Mouse (Mus musculus) heart, embryonic 10.5 days (tissue): ENCODE measurements around the gene Gm9972. TPM values are rescaled to one million over a fixed set of nuclear protein-coding genes. Genes with fewer than 3 reads are reported as not detected.

Experiments used
- DNase-seq: peaks from one replicate; pipeline ENCODE4 v3.0.0-alpha.2; 2017; ENCODE audit warnings: low spot score
- H3K27ac ChIP-seq: fragments of 300-500 bp; sonication (generic); 2 replicates; pipeline ENCODE4 v1.5.1; 2016; ENCODE audit warnings: mild to moderate bottlenecking
- H3K27me3 ChIP-seq: fragments of 300-500 bp; sonication (generic); 2 replicates; pipeline ENCODE4 v1.6.1; 2016; ENCODE audit warnings: mild to moderate bottlenecking; ENCODE audit not compliant: poor library complexity, insufficient read depth, severe bottlenecking
- H3K36me3 ChIP-seq: fragments of 300-500 bp; sonication (generic); 2 replicates; pipeline ENCODE4 v1.6.1; 2016; ENCODE audit warnings: mild to moderate bottlenecking, moderate library complexity
- H3K4me1 ChIP-seq: fragments of 300-500 bp; sonication (generic); 2 replicates; pipeline ENCODE4 v1.6.1; 2016; ENCODE audit warnings: mild to moderate bottlenecking
- H3K4me3 ChIP-seq: fragments of 300-500 bp; sonication (generic); 2 replicates; pipeline ENCODE4 v1.5.1; 2016; ENCODE audit warnings: mild to moderate bottlenecking, moderate library complexity
- H3K9me3 ChIP-seq: fragments of 300-500 bp; sonication (generic); 2 replicates; pipeline ENCODE4 v1.6.1; 2016; ENCODE audit warnings: mild to moderate bottlenecking, moderate library complexity
- WGBS: fragments of 180-500 bp; shearing (Covaris S2); methylation state at CpG from one replicate; pipeline ENCODE4 v1.1.7; 2016; 5-methylcytosine and 5-hydroxymethylcytosine counted together
- polyA plus RNA-seq: library from polyadenylated mRNA; unstranded; fragments of >200 nt; fragmentation: Nextera tagmentation; extraction: Ambion mirVana; gene quantifications from 2 replicates; pipeline ENCODE4 v1.2.1, GENCODE M21; 2016

Gene Gm9972
- polyA plus RNA-seq, result not detected in 2 replicates

GRCm38 (mm10) chr11:43035446-43035845 is at the start of gene Gm9972:
Gm9972 (plus strand) TSS chr11:43035746.
- Histone ChIP-seq H3K27me3 (no peaks in the 10 kb centered on the region), H3K4me3 (no peak within 1 kb of the TSS), H3K4me1 (no peaks in the 10 kb centered on the region), H3K27ac (no peak within 1 kb of the TSS), H3K9me3 (no peaks in the 10 kb centered on the region), H3K36me3 (no peaks in the 10 kb centered on the region)
- DNase-seq, result no peak

GRCm38 (mm10) chr11:42999188-42999587 is 36.4 kb upstream of the Gm9972 start:
- no peaks in the 10 kb centered on the region for H3K36me3 ChIP-seq
- H3K4me1 ChIP-seq, result no peaks in the 10 kb centered on the region
- H3K27ac ChIP-seq, result no peak overlapping the region
- no peak overlapping the region for H3K4me3 ChIP-seq
- 42% methylated on average over 3 of the region's 3 CpGs for WGBS
- H3K9me3 ChIP-seq, result no peaks in the 10 kb centered on the region
- no peaks in the 10 kb centered on the region for H3K27me3 ChIP-seq
- DNase-seq, result no peak

DNA sequence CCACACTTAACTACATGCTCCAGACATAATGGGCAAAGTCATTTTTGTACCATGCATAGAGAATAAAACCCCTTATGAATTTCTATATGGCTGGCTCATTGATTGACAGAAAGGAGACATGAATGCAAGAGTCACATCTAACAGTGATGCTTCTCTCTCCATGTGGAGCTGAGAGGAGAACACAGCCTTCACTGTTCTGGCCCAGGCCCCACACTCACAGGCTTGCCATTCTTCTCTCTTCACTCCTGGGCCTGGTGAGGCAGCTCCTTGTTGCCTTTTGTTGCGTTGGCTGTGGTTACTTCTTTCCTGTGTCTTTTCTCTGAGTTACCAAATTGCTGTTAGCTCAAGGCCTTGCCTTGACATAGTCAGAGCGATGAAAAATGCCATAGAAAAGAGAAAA is 23.6 kb upstream of the Gm9972 start:
- Histone ChIP-seq H3K4me3 (no peak overlapping the region), H3K27ac (no peak overlapping the region), H3K27me3 (no peaks in the 10 kb centered on the region), H3K36me3 (no peaks in the 10 kb centered on the region), H3K4me1 (no peaks in the 10 kb centered on the region), H3K9me3 (no peaks in the 10 kb centered on the region)
- no peak for DNase-seq
- WGBS, result 66% methylated on average over 2 of the region's 2 CpGs

- H3K4me3 ChIP-seq, result no peak overlapping the region
- H3K4me1 ChIP-seq, result no peaks in the 10 kb centered on the region
- no peak for DNase-seq
- H3K9me3 ChIP-seq, result no peaks in the 10 kb centered on the region
- no peaks in the 10 kb centered on the region for H3K36me3 ChIP-seq
- 82% methylated on average over 4 of the region's 4 CpGs for WGBS
- no peaks in the 10 kb centered on the region for H3K27me3 ChIP-seq
- H3K27ac ChIP-seq, result no peak overlapping the region
Measured at GRCm38 (mm10) chr11:43012980-43013379, 22.6 kb upstream of the Gm9972 start.

GRCm38 (mm10) chr11:43023109-43023688 is 12.3 kb upstream of the Gm9972 start:
- Histone ChIP-seq H3K36me3 (no peaks in the 10 kb centered on the region), H3K4me1 (peaks cover 5% of the 10 kb centered on the region; the same call in 1 of the 2 replicates), H3K27ac (no peak overlapping the region), H3K4me3 (no peak overlapping the region), H3K27me3 (no peaks in the 10 kb centered on the region), H3K9me3 (no peaks in the 10 kb centered on the region)
- no peak for DNase-seq

DNA sequence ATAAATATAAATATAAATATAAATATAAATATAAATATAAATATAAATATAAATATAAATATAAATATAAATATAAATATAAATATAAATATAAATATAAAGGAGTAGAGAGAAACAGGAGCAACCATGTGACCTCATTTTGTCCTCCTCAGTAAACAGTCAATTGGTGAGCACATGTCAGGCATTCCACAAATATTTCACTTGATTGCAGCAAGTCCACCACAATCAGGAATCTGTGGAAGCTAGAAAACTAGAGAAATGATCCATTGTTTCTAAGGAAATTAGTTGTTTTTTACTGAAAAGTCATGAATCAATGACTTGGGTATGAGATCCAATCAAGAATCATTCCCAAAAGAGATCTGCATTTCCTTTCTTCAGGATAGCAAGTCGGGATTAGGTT is 5.7 kb upstream of the Gm9972 start:
- no peak overlapping the region for H3K4me3 ChIP-seq
- no peaks in the 10 kb centered on the region for H3K27me3 ChIP-seq
- no peaks in the 10 kb centered on the region for H3K9me3 ChIP-seq
- no peaks in the 10 kb centered on the region for H3K4me1 ChIP-seq
- WGBS, result 74% methylated on average over 1 of the region's 1 CpGs
- H3K36me3 ChIP-seq, result no peaks in the 10 kb centered on the region
- H3K27ac ChIP-seq, result no peak overlapping the region
- DNase-seq, result no peak

DNA sequence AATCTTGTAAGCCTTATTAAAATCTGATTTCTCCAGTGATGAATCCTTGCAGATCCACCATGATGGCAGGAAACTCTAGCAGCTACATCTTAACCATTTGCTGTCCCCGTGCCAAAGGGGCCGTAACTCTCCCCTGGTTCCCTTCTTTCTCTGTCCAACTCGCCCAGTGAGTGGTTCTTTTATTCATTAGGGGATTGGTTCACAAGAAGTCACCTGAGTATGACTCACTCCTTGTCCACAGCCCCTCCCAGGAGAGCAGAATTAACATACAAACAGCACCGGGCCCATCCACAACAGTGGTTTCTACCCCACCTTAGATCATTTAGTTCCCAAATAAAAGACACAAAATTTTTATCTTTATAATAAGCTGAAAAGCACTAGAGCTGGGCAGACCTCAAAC is 3.4 kb upstream of the Gm9972 start:
- no peaks in the 10 kb centered on the region for H3K36me3 ChIP-seq
- H3K27me3 ChIP-seq, result no peaks in the 10 kb centered on the region
- H3K27ac ChIP-seq, result no peak overlapping the region
- H3K4me1 ChIP-seq, result no peaks in the 10 kb centered on the region
- H3K9me3 ChIP-seq, result no peaks in the 10 kb centered on the region
- 77% methylated on average over 4 of the region's 4 CpGs for WGBS
- H3K4me3 ChIP-seq, result no peak overlapping the region
- DNase-seq, result no peak

DNA sequence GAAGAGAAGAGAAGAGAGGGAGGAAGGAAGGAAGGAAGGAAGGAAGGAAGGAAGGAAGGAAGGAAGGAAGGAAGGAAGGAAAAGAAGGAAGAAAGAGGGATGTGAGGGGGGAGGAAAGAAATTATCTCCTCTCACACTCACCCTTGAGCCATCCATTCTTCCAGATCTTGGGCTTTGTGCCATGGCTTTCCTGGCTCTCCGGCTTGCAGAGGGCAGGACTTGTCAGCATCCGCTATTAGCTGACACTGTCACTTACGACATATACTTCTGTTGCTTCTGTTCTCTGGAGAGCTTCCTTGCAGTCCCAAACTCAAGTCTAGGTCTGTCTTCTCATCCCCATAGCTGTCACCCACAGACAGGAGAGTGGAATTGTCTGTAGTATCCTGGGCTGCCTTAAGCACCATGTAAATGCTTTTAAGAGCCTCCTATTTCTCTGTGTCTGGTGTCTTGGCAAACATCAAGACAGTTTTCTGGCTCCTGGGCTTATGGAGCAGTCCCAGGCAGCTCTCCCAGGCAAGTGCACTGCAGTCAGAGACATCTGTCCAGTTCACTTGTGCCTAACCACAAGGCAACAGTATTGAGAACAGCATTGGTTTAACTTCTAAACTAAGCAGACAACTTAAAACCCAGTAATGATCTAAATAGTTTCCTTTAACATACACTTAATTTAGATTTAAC is 10.5 kb downstream of the Gm9972 start:
- no peak for DNase-seq
- no peaks in the 10 kb centered on the region for H3K9me3 ChIP-seq
- no peaks in the 10 kb centered on the region for H3K4me1 ChIP-seq
- 89% methylated on average over 3 of the region's 3 CpGs for WGBS
- no peaks in the 10 kb centered on the region for H3K27me3 ChIP-seq
- no peak overlapping the region for H3K4me3 ChIP-seq
- H3K36me3 ChIP-seq, result no peaks in the 10 kb centered on the region
- no peak overlapping the region for H3K27ac ChIP-seq

- Histone ChIP-seq H3K4me1 (no peaks in the 10 kb centered on the region), H3K9me3 (no peaks in the 10 kb centered on the region), H3K4me3 (no peak overlapping the region), H3K27me3 (no peaks in the 10 kb centered on the region), H3K36me3 (no peaks in the 10 kb centered on the region), H3K27ac (no peak overlapping the region)
- 20% methylated on average over 1 of the region's 1 CpGs for WGBS
- DNase-seq, result no peak
Measured at GRCm38 (mm10) chr11:43049363-43049762, 13.8 kb downstream of the Gm9972 start.

- Histone ChIP-seq H3K27me3 (no peaks in the 10 kb centered on the region), H3K27ac (no peak overlapping the region), H3K4me3 (no peak overlapping the region), H3K36me3 (no peaks in the 10 kb centered on the region), H3K9me3 (no peaks in the 10 kb centered on the region), H3K4me1 (no peaks in the 10 kb centered on the region)
- DNase-seq, result no peak
- WGBS, result 84% methylated on average over 5 of the region's 5 CpGs
Measured at GRCm38 (mm10) chr11:43054972-43055371, 19.4 kb downstream of the Gm9972 start.

GRCm38 (mm10) chr11:43059437-43059970 is 24.0 kb downstream of the Gm9972 start:
- DNase-seq, result no peak
- Histone ChIP-seq H3K9me3 (no peaks in the 10 kb centered on the region), H3K36me3 (no peaks in the 10 kb centered on the region), H3K4me3 (no peak overlapping the region), H3K4me1 (no peaks in the 10 kb centered on the region), H3K27ac (no peak overlapping the region), H3K27me3 (no peaks in the 10 kb centered on the region)
- WGBS, result 35% methylated on average over 5 of the region's 5 CpGs

- Histone ChIP-seq H3K27ac (no peak overlapping the region), H3K4me1 (no peaks in the 10 kb centered on the region), H3K36me3 (no peaks in the 10 kb centered on the region), H3K27me3 (no peaks in the 10 kb centered on the region), H3K9me3 (no peaks in the 10 kb centered on the region), H3K4me3 (no peak overlapping the region)
- 74% methylated on average over 3 of the region's 3 CpGs for WGBS
- DNase-seq, result no peak
Measured at GRCm38 (mm10) chr11:43062286-43062685, 26.7 kb downstream of the Gm9972 start.

DNA sequence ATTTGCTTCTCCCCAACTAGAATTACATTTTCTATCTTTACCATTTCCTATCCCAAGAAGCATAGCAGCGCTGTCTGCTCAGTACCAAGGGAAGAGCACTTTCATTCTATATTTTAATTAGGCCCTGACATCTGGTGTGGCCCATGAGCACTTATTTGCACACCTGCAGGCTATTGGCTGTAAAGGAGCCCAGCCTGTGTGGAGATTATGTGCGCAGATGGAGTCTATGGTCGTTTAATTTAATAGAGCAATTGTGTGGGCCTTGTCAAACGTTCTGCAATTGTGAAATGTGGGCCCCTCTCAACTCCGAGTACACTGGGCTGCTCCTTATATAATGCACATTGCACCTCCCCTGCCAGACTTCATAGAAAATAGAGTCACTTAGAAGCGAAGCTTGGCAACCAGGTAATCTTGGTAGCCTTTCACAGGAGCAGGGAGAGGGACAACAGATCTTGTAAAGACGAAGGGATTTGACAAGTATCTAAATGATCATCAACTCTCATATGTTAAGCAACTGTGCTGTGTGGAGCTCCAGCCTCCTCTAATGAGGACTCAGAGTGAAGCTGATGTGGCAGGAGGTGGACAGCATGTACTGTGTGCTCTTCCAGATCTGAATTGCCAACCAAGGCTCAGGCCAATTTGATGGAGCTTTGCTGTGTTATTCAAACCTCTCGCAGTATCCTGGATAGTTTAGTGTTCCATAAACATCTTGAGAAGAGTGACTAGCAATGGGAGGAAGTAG is 50.9 kb downstream of the Gm9972 start:
- Histone ChIP-seq H3K4me3 (no peak overlapping the region), H3K36me3 (no peaks in the 10 kb centered on the region), H3K4me1 (no peaks in the 10 kb centered on the region), H3K9me3 (no peaks in the 10 kb centered on the region), H3K27me3 (no peaks in the 10 kb centered on the region), H3K27ac (no peak overlapping the region)
- DNase-seq, result no peak
- 80% methylated on average over 8 of the region's 8 CpGs for WGBS
